Mouse (Mus musculus) gastrocnemius, adult 8-10 months (tissue): ENCODE measurements around the gene Cdc14b. TPM values are rescaled to one million over a fixed set of nuclear protein-coding genes. Genes with fewer than 3 reads are reported as not detected.

Experiments
- DNase-seq, 2 experiments: peaks; one replicate each; pipeline ENCODE4 v3.0.0; 2022; ENCODE audit warnings: low spot score in 2 of 2
- total RNA-seq, 4 experiments: library from RNA; stranded (reverse); gene quantifications; 2 replicates each; pipeline ENCODE4 v1.2.4; 2022

Cdc14b gene
- 1 to 10 TPM; 6.7 to 9.1 (median 7.8) TPM for total RNA-seq

- DNase-seq, result no peak
These were observed at the start of gene Cdc14b for GRCm38 (mm10) chr13:64274879-64275753. Cdc14b (minus strand) TSS chr13:64275290.

- no peak for DNase-seq
These were observed 47.6 kb upstream of the Cdc14b start for GRCm38 (mm10) chr13:64322561-64323281.

- DNase-seq, result no peak
These were observed 45.2 kb upstream of the Cdc14b start for GRCm38 (mm10) chr13:64320334-64320733.

GRCm38 (mm10) chr13:64319782-64320181 lies 44.7 kb upstream of the Cdc14b start:
- DNase-seq, result no peak

- no peak for DNase-seq
These were observed 43.3 kb upstream of the Cdc14b start for GRCm38 (mm10) chr13:64318355-64318754.

GRCm38 (mm10) chr13:64315483-64316050 lies 40.5 kb upstream of the Cdc14b start:
- no peak for DNase-seq

- DNase-seq, result no peak
These were observed 39.0 kb upstream of the Cdc14b start for GRCm38 (mm10) chr13:64314041-64314440.

GRCm38 (mm10) chr13:64312916-64313289 lies 37.8 kb upstream of the Cdc14b start:
- DNase-seq, result no peak

GRCm38 (mm10) chr13:64312024-64312915 lies 37.2 kb upstream of the Cdc14b start, which contains the start of gene Aaed1:
Aaed1 (minus strand) TSS chr13:64312710.
- peak; percentile 86 to 87 for DNase-seq

GRCm38 (mm10) chr13:64311266-64311665 lies 36.2 kb upstream of the Cdc14b start:
- no peak for DNase-seq

- DNase-seq, result no peak
These were observed 35.5 kb upstream of the Cdc14b start for GRCm38 (mm10) chr13:64310585-64310984.

- DNase-seq, result no peak
These were observed 34.8 kb upstream of the Cdc14b start for GRCm38 (mm10) chr13:64309842-64310241.

GRCm38 (mm10) chr13:64309036-64309435 lies 33.9 kb upstream of the Cdc14b start:
- DNase-seq, result no peak

- DNase-seq, result no peak
These were observed 32.4 kb upstream of the Cdc14b start for GRCm38 (mm10) chr13:64307508-64307907.

GRCm38 (mm10) chr13:64306078-64306477 lies 31.0 kb upstream of the Cdc14b start:
- DNase-seq, result no peak

- no peak for DNase-seq
These were observed 24.0 kb upstream of the Cdc14b start for GRCm38 (mm10) chr13:64299069-64299468.

- DNase-seq, result no peak
These were observed 11.7 kb upstream of the Cdc14b start for GRCm38 (mm10) chr13:64286791-64287190.

GRCm38 (mm10) chr13:64286321-64286720 lies 11.2 kb upstream of the Cdc14b start:
- no peak for DNase-seq

- DNase-seq, result no peak
These were observed 9.6 kb upstream of the Cdc14b start for GRCm38 (mm10) chr13:64284676-64285075.

- no peak for DNase-seq
These were observed 5.8 kb upstream of the Cdc14b start for GRCm38 (mm10) chr13:64280940-64281339.

GRCm38 (mm10) chr13:64275754-64276127 lies 651 bp upstream of the Cdc14b start:
- no peak for DNase-seq
